Mouse (Mus musculus) left cerebral cortex, adult 9 months (tissue): ENCODE results near the gene Rap1gap2.

Experiments used
- DNase-seq, 2 experiments: peaks; one replicate each; pipeline ENCODE4 v3.0.0; 2022; ENCODE audit warnings: low spot score in 2 of 2

Gene Rap1gap2

GRCm38 (mm10) chr11:74459651-74460050 is 151.1 kb downstream of the Rap1gap2 start:
- DNase-seq = no peak

- no peak for DNase-seq
Measured at GRCm38 (mm10) chr11:74458400-74458799, 152.3 kb downstream of the Rap1gap2 start.

- no peak for DNase-seq
Measured at GRCm38 (mm10) chr11:74457194-74457593, 153.5 kb downstream of the Rap1gap2 start.

GRCm38 (mm10) chr11:74448556-74448955 is 162.2 kb downstream of the Rap1gap2 start:
- no peak for DNase-seq

GRCm38 (mm10) chr11:74447991-74448403 is 162.7 kb downstream of the Rap1gap2 start:
- peak in 1 of 2 experiments; percentile 68 for DNase-seq

- no peak for DNase-seq
Measured at GRCm38 (mm10) chr11:74445591-74445990, 165.1 kb downstream of the Rap1gap2 start.

GRCm38 (mm10) chr11:74443924-74444256 is 166.8 kb downstream of the Rap1gap2 start:
- DNase-seq = no peak

- DNase-seq = no peak
Measured at GRCm38 (mm10) chr11:74443147-74443923, 167.4 kb downstream of the Rap1gap2 start.

- DNase-seq = no peak
Measured at GRCm38 (mm10) chr11:74442396-74442795, 168.3 kb downstream of the Rap1gap2 start.

- DNase-seq = no peak
Measured at GRCm38 (mm10) chr11:74440112-74440511, 170.6 kb downstream of the Rap1gap2 start.

GRCm38 (mm10) chr11:74439202-74439601 is 171.5 kb downstream of the Rap1gap2 start:
- no peak for DNase-seq

GRCm38 (mm10) chr11:74438249-74438648 is 172.5 kb downstream of the Rap1gap2 start:
- DNase-seq = no peak

GRCm38 (mm10) chr11:74435366-74435765 is 175.3 kb downstream of the Rap1gap2 start:
- no peak for DNase-seq

GRCm38 (mm10) chr11:74433000-74433399 is 177.7 kb downstream of the Rap1gap2 start:
- no peak for DNase-seq

GRCm38 (mm10) chr11:74429798-74430529 is 180.8 kb downstream of the Rap1gap2 start:
- no peak for DNase-seq

GRCm38 (mm10) chr11:74426306-74426705 is 184.4 kb downstream of the Rap1gap2 start:
- DNase-seq = no peak

- DNase-seq = no peak
Measured at GRCm38 (mm10) chr11:74422019-74422418, 188.7 kb downstream of the Rap1gap2 start.

GRCm38 (mm10) chr11:74421151-74421550 is 189.6 kb downstream of the Rap1gap2 start:
- no peak for DNase-seq

GRCm38 (mm10) chr11:74419601-74420000 is 191.1 kb downstream of the Rap1gap2 start:
- no peak for DNase-seq

- no peak for DNase-seq
Measured at GRCm38 (mm10) chr11:74415736-74416135, 195.0 kb downstream of the Rap1gap2 start.

- no peak for DNase-seq
Measured at GRCm38 (mm10) chr11:74414112-74414511, 196.6 kb downstream of the Rap1gap2 start.

GRCm38 (mm10) chr11:74413449-74413972 is 197.2 kb downstream of the Rap1gap2 start:
- no peak for DNase-seq

GRCm38 (mm10) chr11:74412462-74412861 is 198.3 kb downstream of the Rap1gap2 start:
- DNase-seq = no peak
